Mouse (Mus musculus): ENCODE results near the gene Hoxd4. TPM values are rescaled to one million over a fixed set of nuclear protein-coding genes. Genes with fewer than 3 reads are reported as not detected.
A peak's percentile ranks its signal among the peaks of the same experiment; 100 is the strongest.

Hoxd4 gene
- polyA plus RNA-seq, 1 experiment from 2014 or later: 4.4 TPM

DNA sequence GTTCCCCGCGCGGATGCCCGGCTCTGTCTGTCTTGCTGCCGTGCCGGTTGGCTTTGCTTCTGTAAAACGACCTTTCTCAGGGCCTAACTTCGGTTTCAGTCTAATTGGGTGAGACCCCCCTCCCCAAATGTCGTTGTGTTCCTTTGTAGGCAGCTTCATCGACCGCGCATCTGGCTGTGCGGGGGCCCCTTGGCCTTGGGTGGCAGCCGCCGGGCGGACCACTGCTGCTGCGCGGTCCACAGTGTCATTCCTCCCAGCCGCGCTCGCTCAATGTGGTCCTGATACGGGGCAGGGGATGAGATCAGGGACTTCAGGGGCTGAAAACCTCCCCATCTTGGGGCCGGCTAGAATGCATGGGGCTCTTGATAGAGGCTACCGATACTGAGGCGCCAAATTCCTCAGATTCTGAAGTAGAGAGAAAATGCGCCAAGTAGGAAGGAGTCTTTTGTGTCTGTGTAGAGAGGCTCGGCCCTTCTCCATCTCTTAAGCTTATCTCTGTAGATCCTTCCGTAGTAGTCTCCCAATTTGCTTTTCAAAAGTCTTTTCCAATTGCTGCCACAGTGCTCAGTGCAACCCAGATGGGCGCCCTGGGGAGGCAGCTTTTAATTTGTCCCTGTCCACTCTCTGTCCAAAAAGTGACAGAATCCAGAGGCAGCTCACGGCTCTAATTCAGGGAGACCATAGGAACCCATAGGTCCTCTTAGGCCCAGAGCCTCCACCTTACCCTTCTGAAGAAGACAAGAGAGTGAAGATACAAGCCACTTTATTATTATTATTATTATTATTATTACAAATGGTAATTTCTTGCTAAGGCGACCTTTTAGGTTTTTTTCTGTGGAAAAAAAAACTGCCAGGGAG, 23.8 kb upstream of the Hoxd4 start:
- ATAC-seq (replicated peaks; ENCODE audit: low FRiP score, low read depth): no peak
- no peaks in the 10 kb centered on the region for H3K27me3 ChIP-seq (ENCODE audit: insufficient read depth, low read length)

DNA sequence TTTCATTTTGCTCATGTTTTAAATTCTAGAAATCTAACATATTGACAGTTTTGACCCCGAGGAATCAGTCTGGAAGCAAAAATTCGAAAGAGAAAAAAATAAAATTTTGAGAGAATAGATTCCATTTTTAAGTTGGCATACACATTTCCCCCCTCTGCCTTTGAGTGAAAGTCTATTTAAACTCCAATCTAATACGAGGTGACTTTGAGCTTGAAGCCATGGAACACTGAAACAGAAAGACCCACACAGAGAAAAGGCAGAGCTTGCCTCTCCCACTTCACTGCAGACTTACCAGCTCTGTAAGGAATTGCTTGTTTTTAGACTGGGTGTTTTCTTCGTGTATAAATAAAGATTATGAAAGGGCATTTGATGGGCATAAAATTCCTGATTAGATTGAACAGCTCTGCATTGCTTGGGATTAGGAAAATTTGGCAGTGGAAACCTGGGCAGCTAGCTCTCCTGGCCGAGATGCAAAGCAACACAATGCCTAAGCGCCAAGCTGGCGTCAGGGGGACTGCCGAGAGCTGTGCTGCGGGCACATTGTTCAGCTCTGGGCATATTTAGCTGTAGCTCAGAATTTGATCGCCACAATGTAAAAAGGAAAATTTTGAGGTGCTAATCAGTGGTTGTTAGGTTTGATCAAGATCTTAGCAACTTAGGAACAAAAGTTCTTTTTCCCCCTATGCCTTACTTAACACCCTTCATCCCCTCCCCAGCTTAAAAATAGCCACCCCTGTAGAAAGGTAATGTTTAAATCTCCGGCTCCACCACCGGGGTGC, 22.7 kb upstream of the Hoxd4 start:
- TF ChIP-seq CTCF (IDR thresholded peaks at IDR 0.05; ENCODE audit: low read depth): no peak
- Histone ChIP-seq H3K9ac (ENCODE audit: low read depth, low read length) (peak overlapping the region; percentile 86), H3K36me3 (ENCODE audit: insufficient read depth, low read length) (0 out of 2 replicates have a peak, but pooled peaks cover 10% of the 10 kb centered on the region), H3K4me1 (replicated peaks; ENCODE audit: insufficient read depth, low read length) (peaks cover 5% of the 10 kb centered on the region; the same call in 1 of the 2 replicates), H3K4me2 (ENCODE audit: low read length) (peak overlapping the region; percentile 90), H3K27me3 (ENCODE audit: insufficient read depth, low read length) (no peaks in the 10 kb centered on the region), H3K27ac (peak overlapping the region; percentile 94), H3K4me3 (replicated peaks; ENCODE audit: low read depth, low read length) (peak overlapping the region; percentile 82), H3K9me3 (replicated peaks; ENCODE audit: low read length) (no peaks in the 10 kb centered on the region)
- DNase-seq (ENCODE audit: low spot score): no peak
- no peak for ATAC-seq (replicated peaks; ENCODE audit: low FRiP score, low read depth)
- 12% methylated on average over 12 of the region's 12 CpGs for WGBS

More for the DNA sequence above, 23.8 kb upstream of the Hoxd4 start:
- no peak for TF ChIP-seq CTCF (IDR thresholded peaks at IDR 0.05; ENCODE audit: low read depth)
- 5% methylated on average over 31 of the region's 31 CpGs for WGBS
- Histone ChIP-seq H3K4me3 (replicated peaks; ENCODE audit: low read depth, low read length) (peak overlapping the region; percentile 82), H3K4me2 (ENCODE audit: low read length) (peak overlapping the region; percentile 90), H3K36me3 (ENCODE audit: insufficient read depth, low read length) (0 out of 2 replicates have a peak, but pooled peaks cover 9% of the 10 kb centered on the region), H3K4me1 (replicated peaks; ENCODE audit: insufficient read depth, low read length) (peaks cover 5% of the 10 kb centered on the region; the same call in 1 of the 2 replicates), H3K9me3 (replicated peaks; ENCODE audit: low read length) (no peaks in the 10 kb centered on the region), H3K9ac (ENCODE audit: low read depth, low read length) (peak overlapping the region; percentile 86), H3K27ac (peak overlapping the region; percentile 94)
- DNase-seq (ENCODE audit: low spot score): no peak

DNA sequence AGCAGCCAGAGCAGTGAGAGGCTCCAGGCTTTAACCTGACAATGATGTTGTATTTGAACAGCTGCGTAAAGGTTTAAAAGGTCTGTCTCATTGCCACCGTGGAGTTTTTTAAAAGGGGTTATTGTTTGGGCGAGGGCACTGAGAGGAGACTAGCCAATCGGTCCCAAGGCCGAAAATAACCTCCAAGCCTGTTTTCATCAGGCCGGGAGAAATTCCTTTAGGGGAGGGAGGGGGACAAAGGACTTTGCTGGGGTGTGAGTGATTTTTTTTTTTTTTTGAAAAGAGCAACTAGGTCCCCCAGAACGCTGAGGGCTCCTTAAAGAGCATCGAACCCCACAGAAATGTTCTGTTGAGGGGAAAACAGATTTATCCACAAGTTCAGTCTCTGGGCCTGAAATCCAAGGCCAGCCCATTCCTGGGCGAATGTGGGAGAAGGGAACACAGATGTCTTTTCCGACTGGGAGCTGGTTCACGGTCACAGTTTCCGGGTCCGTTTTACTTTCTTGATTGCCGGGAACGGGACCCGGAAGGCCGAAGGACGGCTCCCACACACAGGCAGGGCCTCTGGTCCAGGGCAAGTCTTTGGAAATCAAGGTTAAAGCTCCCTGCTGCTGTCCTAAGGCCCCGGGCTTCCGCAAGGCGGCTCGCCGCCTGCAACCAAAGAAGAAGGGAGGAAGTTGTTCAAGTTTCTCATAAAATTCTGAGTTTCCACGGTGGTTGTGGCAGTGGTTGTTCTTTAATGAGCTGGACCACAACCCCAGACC, 22.0 kb upstream of the Hoxd4 start:
- Histone ChIP-seq H3K9ac (ENCODE audit: low read depth, low read length) (peak overlapping the region; percentile 86), H3K4me2 (ENCODE audit: low read length) (peak overlapping the region; percentile 90), H3K36me3 (ENCODE audit: insufficient read depth, low read length) (0 out of 2 replicates have a peak, but pooled peaks cover 10% of the 10 kb centered on the region), H3K4me1 (replicated peaks; ENCODE audit: insufficient read depth, low read length) (peaks cover 5% of the 10 kb centered on the region; the same call in 1 of the 2 replicates), H3K9me3 (replicated peaks; ENCODE audit: low read length) (no peaks in the 10 kb centered on the region), H3K4me3 (replicated peaks; ENCODE audit: low read depth, low read length) (peak overlapping the region; percentile 82), H3K27ac (peak overlapping the region; percentile 94), H3K27me3 (ENCODE audit: insufficient read depth, low read length) (no peaks in the 10 kb centered on the region)
- no peak for ATAC-seq (replicated peaks; ENCODE audit: low FRiP score, low read depth)
- 4% methylated on average over 24 of the region's 24 CpGs for WGBS
- no peak for TF ChIP-seq CTCF (IDR thresholded peaks at IDR 0.05; ENCODE audit: low read depth)
- no peak for DNase-seq (ENCODE audit: low spot score)

DNA sequence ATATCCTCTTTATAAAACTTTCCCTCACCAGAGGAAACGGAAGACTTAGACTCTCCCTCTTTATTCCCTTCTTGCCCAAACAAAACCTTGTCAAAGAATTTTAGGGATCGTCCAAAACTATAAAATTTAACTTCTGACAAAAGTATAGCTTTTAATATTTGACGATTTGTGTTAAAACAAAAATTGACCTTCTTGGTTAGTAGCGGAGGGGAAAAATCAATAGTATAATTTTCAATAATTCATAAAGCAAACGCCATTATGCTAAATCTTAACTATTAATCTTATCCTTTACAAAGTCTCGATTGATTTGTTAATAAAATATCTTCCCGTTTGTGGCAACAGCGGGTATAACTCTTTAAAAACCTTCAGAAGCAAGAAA, 21.4 kb upstream of the Hoxd4 start:
- Histone ChIP-seq H3K9ac (ENCODE audit: low read depth, low read length) (peak overlapping the region; percentile 100), H3K27ac (peak overlapping the region; percentile 94), H3K4me2 (ENCODE audit: low read length) (peak overlapping the region; percentile 90), H3K4me1 (replicated peaks; ENCODE audit: insufficient read depth, low read length) (peaks cover 6% of the 10 kb centered on the region), H3K36me3 (ENCODE audit: insufficient read depth, low read length) (0 out of 2 replicates have a peak, but pooled peaks cover 10% of the 10 kb centered on the region), H3K4me3 (replicated peaks; ENCODE audit: low read depth, low read length) (peak overlapping the region; percentile 82), H3K27me3 (ENCODE audit: insufficient read depth, low read length) (no peaks in the 10 kb centered on the region), H3K9me3 (replicated peaks; ENCODE audit: low read length) (no peaks in the 10 kb centered on the region)
- TF ChIP-seq CTCF (IDR thresholded peaks at IDR 0.05; ENCODE audit: low read depth): no peak
- WGBS: 12% methylated on average over 8 of the region's 8 CpGs
- DNase-seq (ENCODE audit: low spot score) (no peak), ATAC-seq (replicated peaks; ENCODE audit: low FRiP score, low read depth) (no peak)

DNA sequence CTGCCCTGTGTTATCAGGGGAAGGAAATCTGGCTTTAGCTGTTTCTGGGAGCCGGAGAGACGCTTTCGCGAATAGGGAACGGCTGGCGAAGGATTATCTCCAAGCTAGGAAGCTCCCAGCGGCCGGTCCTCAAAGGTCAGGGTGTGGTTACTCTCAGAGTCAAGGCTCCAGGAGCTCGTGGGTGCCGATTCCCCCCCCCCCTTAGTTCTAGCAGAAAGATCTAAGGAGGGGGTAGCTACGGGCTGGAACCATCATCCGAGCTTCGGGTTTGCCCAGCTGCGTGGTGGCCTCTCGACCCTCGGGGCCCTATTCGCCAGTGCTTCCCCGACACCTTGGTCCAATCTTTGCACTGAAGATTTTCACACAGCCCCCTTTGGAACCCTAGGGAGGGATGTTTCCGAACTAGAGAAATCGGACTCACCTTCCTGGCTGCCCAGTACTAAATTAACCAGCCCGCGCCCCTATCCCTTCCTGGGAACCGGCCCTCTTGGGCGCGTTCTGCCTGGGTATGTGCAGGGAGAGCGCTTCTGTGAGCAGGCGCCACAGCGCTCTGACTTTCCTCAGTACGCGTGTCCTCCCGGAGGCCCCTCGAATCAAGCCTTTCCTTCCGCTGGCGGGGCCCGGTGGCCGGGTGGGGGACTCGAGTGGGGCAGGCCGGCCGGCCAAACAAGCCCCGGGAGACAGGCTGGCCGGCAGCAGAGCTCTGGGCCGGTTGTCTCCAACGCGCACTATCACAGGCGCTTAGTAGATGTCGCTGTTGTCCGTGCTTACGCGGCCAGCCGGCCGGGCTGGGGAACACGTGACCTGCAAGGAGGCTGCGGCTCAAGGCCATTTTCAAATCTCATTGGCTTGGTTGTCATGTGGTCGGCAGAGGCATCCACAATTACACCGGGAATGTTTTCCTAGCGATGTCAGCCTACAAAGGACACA, 20.4 kb upstream of the Hoxd4 start, which contains the start of gene Hoxd10:
TSS of gene Hoxd10 (plus strand) at position 903 of the 930 bp plus-strand sequence.
- peak; percentile 63 for TF ChIP-seq CTCF (IDR thresholded peaks at IDR 0.05; ENCODE audit: low read depth)
- ATAC-seq (replicated peaks; ENCODE audit: low FRiP score, low read depth) (peak; percentile 80), DNase-seq (ENCODE audit: low spot score) (peak; percentile 97)
- H3K4me1 ChIP-seq (replicated peaks; ENCODE audit: insufficient read depth, low read length): peaks cover 11% of the 10 kb centered on the region
- H3K4me3 ChIP-seq (replicated peaks; ENCODE audit: low read depth, low read length): peak within 1 kb of the TSS; percentile 82
- H3K9me3 ChIP-seq (replicated peaks; ENCODE audit: low read length): no peaks in the 10 kb centered on the region
- 2% methylated on average over 56 of the region's 56 CpGs for WGBS
- H3K27ac ChIP-seq: peak within 1 kb of the TSS; percentile 97
- peak within 1 kb of the TSS; percentile 100 for H3K9ac ChIP-seq (ENCODE audit: low read depth, low read length)
- no peaks in the 10 kb centered on the region for H3K27me3 ChIP-seq (ENCODE audit: insufficient read depth, low read length)
- 0 out of 2 replicates have a peak, but pooled peaks cover 10% of the 10 kb centered on the region for H3K36me3 ChIP-seq (ENCODE audit: insufficient read depth, low read length)
- H3K4me2 ChIP-seq (ENCODE audit: low read length): peak within 1 kb of the TSS; percentile 90
